Mouse (Mus musculus) intestine, embryonic 15.5 days (tissue): ENCODE data around the gene Slit3. TPM values are rescaled to one million over a fixed set of nuclear protein-coding genes. Genes with fewer than 3 reads are reported as not detected.
A peak's percentile ranks its signal among the peaks of the same experiment; 100 is the strongest.

ENCODE experiments used
- ATAC-seq: fragments of 200-750 bp; cut with Nextera tagmentation; 2 replicates; pipeline ENCODE4 v1.8.0; 2017; ENCODE audit warnings: moderate TSS enrichment, moderate library complexity
- H3K27ac ChIP-seq: fragments of 300-500 bp; sonication (generic); 2 replicates; pipeline ENCODE4 v1.5.1; 2015; ENCODE audit warnings: mild to moderate bottlenecking, inconsistent platforms
- H3K27me3 ChIP-seq: fragments of 300-500 bp; sonication (generic); replicated peaks from 2 replicates; pipeline ENCODE4 v1.6.1; 2015; ENCODE audit warnings: inconsistent platforms
- H3K36me3 ChIP-seq: fragments of 300-500 bp; sonication (generic); 2 replicates; pipeline ENCODE4 v1.6.1; 2015; ENCODE audit warnings: inconsistent platforms
- H3K4me1 ChIP-seq: fragments of 300-500 bp; sonication (generic); replicated peaks from 2 replicates; pipeline ENCODE4 v1.6.1; 2015; ENCODE audit warnings: inconsistent platforms
- H3K4me2 ChIP-seq: fragments of 300-500 bp; sonication (generic); replicated peaks from 2 replicates; pipeline ENCODE4 v1.6.1; 2015; ENCODE audit warnings: mild to moderate bottlenecking, inconsistent platforms
- H3K4me3 ChIP-seq: fragments of 300-500 bp; sonication (generic); replicated peaks from 2 replicates; pipeline ENCODE4 v1.5.1; 2015; ENCODE audit warnings: inconsistent platforms
- H3K9ac ChIP-seq: fragments of 300-500 bp; sonication (generic); 2 replicates; pipeline ENCODE4 v1.6.1; 2015; ENCODE audit warnings: inconsistent platforms
- H3K9me3 ChIP-seq: fragments of 300-500 bp; sonication (generic); 2 replicates; pipeline ENCODE4 v1.6.1; 2016; ENCODE audit warnings: inconsistent platforms
- WGBS: fragments of 180-500 bp; shearing (Covaris S2); methylation state at CpG from one replicate; pipeline ENCODE4 v1.1.7; 2015; 5-methylcytosine and 5-hydroxymethylcytosine counted together
- polyA plus RNA-seq: library from polyadenylated mRNA; unstranded; fragments of >200 nt; fragmentation: Nextera tagmentation; extraction: Ambion mirVana; gene quantifications from 2 replicates; pipeline ENCODE4 v1.2.1, GENCODE M21; 2015

Slit3 gene
- polyA plus RNA-seq, 1 experiment from 2014 or later, result 15.9 TPM

- Histone ChIP-seq H3K4me1 (peaks cover 2% of the 10 kb centered on the region; the same call in 1 of the 2 replicates), H3K27ac (no peak overlapping the region), H3K9me3 (no peaks in the 10 kb centered on the region), H3K4me3 (no peak overlapping the region), H3K27me3 (no peaks in the 10 kb centered on the region), H3K36me3 (no peaks in the 10 kb centered on the region), H3K9ac (no peak overlapping the region), H3K4me2 (no peak overlapping the region)
- ATAC-seq, result no peak
- WGBS, result 85% methylated on average over 3 of the region's 3 CpGs
Measured at GRCm38 (mm10) chr11:35627815-35628214, 506.8 kb downstream of the Slit3 start.

- Histone ChIP-seq H3K27ac (no peak overlapping the region), H3K9ac (no peak overlapping the region), H3K9me3 (no peaks in the 10 kb centered on the region), H3K36me3 (no peaks in the 10 kb centered on the region), H3K4me1 (peaks cover 2% of the 10 kb centered on the region; the same call in 1 of the 2 replicates), H3K4me3 (no peak overlapping the region), H3K27me3 (no peaks in the 10 kb centered on the region), H3K4me2 (no peak overlapping the region)
- WGBS, result 70% methylated on average over 5 of the region's 5 CpGs
- ATAC-seq, result peak; percentile 66
Measured at GRCm38 (mm10) chr11:35632262-35632661, 511.2 kb downstream of the Slit3 start.

GRCm38 (mm10) chr11:35637102-35637501 is 516.1 kb downstream of the Slit3 start:
- Histone ChIP-seq H3K36me3 (no peaks in the 10 kb centered on the region), H3K27ac (no peak overlapping the region), H3K4me3 (no peak overlapping the region), H3K9ac (no peak overlapping the region), H3K4me2 (no peak overlapping the region), H3K9me3 (no peaks in the 10 kb centered on the region), H3K27me3 (no peaks in the 10 kb centered on the region), H3K4me1 (peaks cover 2% of the 10 kb centered on the region; the same call in 1 of the 2 replicates)
- no peak for ATAC-seq
- WGBS, result 56% methylated on average over 7 of the region's 7 CpGs

GRCm38 (mm10) chr11:35638862-35639384 is 517.9 kb downstream of the Slit3 start:
- H3K9ac ChIP-seq, result no peak overlapping the region
- no peak overlapping the region for H3K4me3 ChIP-seq
- 18% methylated on average over 3 of the region's 3 CpGs for WGBS
- ATAC-seq, result no peak
- no peaks in the 10 kb centered on the region for H3K9me3 ChIP-seq
- no peaks in the 10 kb centered on the region for H3K36me3 ChIP-seq
- H3K27me3 ChIP-seq, result no peaks in the 10 kb centered on the region
- no peaks in the 10 kb centered on the region for H3K4me1 ChIP-seq
- H3K27ac ChIP-seq, result no peak overlapping the region
- H3K4me2 ChIP-seq, result no peak overlapping the region

GRCm38 (mm10) chr11:35639428-35639827 is 518.4 kb downstream of the Slit3 start:
- Histone ChIP-seq H3K4me3 (no peak overlapping the region), H3K27ac (no peak overlapping the region), H3K36me3 (no peaks in the 10 kb centered on the region), H3K9ac (no peak overlapping the region), H3K4me1 (no peaks in the 10 kb centered on the region), H3K4me2 (no peak overlapping the region), H3K27me3 (no peaks in the 10 kb centered on the region), H3K9me3 (no peaks in the 10 kb centered on the region)
- 33% methylated on average over 11 of the region's 11 CpGs for WGBS
- ATAC-seq, result no peak

GRCm38 (mm10) chr11:35651286-35651685 is 530.3 kb downstream of the Slit3 start:
- no peak for ATAC-seq
- no peaks in the 10 kb centered on the region for H3K27me3 ChIP-seq

GRCm38 (mm10) chr11:35655836-35656235 is 534.8 kb downstream of the Slit3 start:
- H3K4me2 ChIP-seq, result no peak overlapping the region
- H3K27ac ChIP-seq, result no peak overlapping the region
- no peak for ATAC-seq
- H3K27me3 ChIP-seq, result no peaks in the 10 kb centered on the region
- no peaks in the 10 kb centered on the region for H3K36me3 ChIP-seq
- H3K4me1 ChIP-seq, result no peaks in the 10 kb centered on the region
- no peak overlapping the region for H3K4me3 ChIP-seq
- H3K9me3 ChIP-seq, result no peaks in the 10 kb centered on the region
- H3K9ac ChIP-seq, result no peak overlapping the region

More at GRCm38 (mm10) chr11:35651286-35651685, 530.3 kb downstream of the Slit3 start:
- no peaks in the 10 kb centered on the region for H3K36me3 ChIP-seq
- H3K9me3 ChIP-seq, result no peaks in the 10 kb centered on the region
- H3K4me3 ChIP-seq, result no peak overlapping the region
- H3K27ac ChIP-seq, result no peak overlapping the region
- H3K4me2 ChIP-seq, result no peak overlapping the region
- WGBS, result 83% methylated on average over 10 of the region's 10 CpGs
- H3K9ac ChIP-seq, result no peak overlapping the region
- H3K4me1 ChIP-seq, result no peaks in the 10 kb centered on the region

GRCm38 (mm10) chr11:35657582-35657981 is 536.6 kb downstream of the Slit3 start:
- Histone ChIP-seq H3K4me1 (no peaks in the 10 kb centered on the region), H3K27ac (no peak overlapping the region), H3K9me3 (no peaks in the 10 kb centered on the region), H3K4me3 (no peak overlapping the region), H3K9ac (no peak overlapping the region), H3K36me3 (no peaks in the 10 kb centered on the region), H3K27me3 (no peaks in the 10 kb centered on the region), H3K4me2 (no peak overlapping the region)
- WGBS, result 84% methylated on average over 6 of the region's 6 CpGs
- ATAC-seq, result no peak

- Histone ChIP-seq H3K4me3 (no peak overlapping the region), H3K4me2 (no peak overlapping the region), H3K27ac (no peak overlapping the region), H3K36me3 (no peaks in the 10 kb centered on the region), H3K27me3 (no peaks in the 10 kb centered on the region), H3K4me1 (no peaks in the 10 kb centered on the region), H3K9me3 (no peaks in the 10 kb centered on the region), H3K9ac (no peak overlapping the region)
- 84% methylated on average over 4 of the region's 4 CpGs for WGBS
- ATAC-seq, result no peak
Measured at GRCm38 (mm10) chr11:35660967-35661366, 539.9 kb downstream of the Slit3 start.

- ATAC-seq, result no peak
- Histone ChIP-seq H3K4me3 (no peak overlapping the region), H3K36me3 (no peaks in the 10 kb centered on the region), H3K27ac (no peak overlapping the region), H3K27me3 (no peaks in the 10 kb centered on the region), H3K9me3 (no peaks in the 10 kb centered on the region), H3K9ac (no peak overlapping the region), H3K4me1 (no peaks in the 10 kb centered on the region), H3K4me2 (no peak overlapping the region)
- 91% methylated on average over 3 of the region's 3 CpGs for WGBS
Measured at GRCm38 (mm10) chr11:35662945-35663344, 541.9 kb downstream of the Slit3 start.

GRCm38 (mm10) chr11:35663661-35664060 is 542.6 kb downstream of the Slit3 start:
- H3K27ac ChIP-seq, result no peak overlapping the region
- ATAC-seq, result no peak
- no peaks in the 10 kb centered on the region for H3K27me3 ChIP-seq
- no peaks in the 10 kb centered on the region for H3K4me1 ChIP-seq
- H3K9ac ChIP-seq, result no peak overlapping the region
- H3K4me3 ChIP-seq, result no peak overlapping the region
- no peak overlapping the region for H3K4me2 ChIP-seq
- H3K36me3 ChIP-seq, result no peaks in the 10 kb centered on the region
- WGBS, result 76% methylated on average over 8 of the region's 8 CpGs
- no peaks in the 10 kb centered on the region for H3K9me3 ChIP-seq

- H3K9me3 ChIP-seq, result no peaks in the 10 kb centered on the region
- no peak overlapping the region for H3K27ac ChIP-seq
- WGBS, result 68% methylated on average over 5 of the region's 5 CpGs
- no peak overlapping the region for H3K4me3 ChIP-seq
- no peaks in the 10 kb centered on the region for H3K36me3 ChIP-seq
- H3K27me3 ChIP-seq, result no peaks in the 10 kb centered on the region
- no peaks in the 10 kb centered on the region for H3K4me1 ChIP-seq
- H3K4me2 ChIP-seq, result no peak overlapping the region
- H3K9ac ChIP-seq, result no peak overlapping the region
- ATAC-seq, result 0 out of 2 replicates have a peak, but pooled peaks have one; percentile 27
Measured at GRCm38 (mm10) chr11:35664991-35665390, 544.0 kb downstream of the Slit3 start.

- 74% methylated on average over 3 of the region's 3 CpGs for WGBS
- Histone ChIP-seq H3K4me3 (no peak overlapping the region), H3K4me1 (no peaks in the 10 kb centered on the region), H3K4me2 (no peak overlapping the region), H3K36me3 (no peaks in the 10 kb centered on the region), H3K27me3 (no peaks in the 10 kb centered on the region), H3K9ac (no peak overlapping the region), H3K27ac (no peak overlapping the region), H3K9me3 (no peaks in the 10 kb centered on the region)
- peak; percentile 48 for ATAC-seq
Measured at GRCm38 (mm10) chr11:35667428-35667827, 546.4 kb downstream of the Slit3 start.
